Mouse (Mus musculus) kidney, adult 9 months (tissue): Measurements from ENCODE around the gene Tex22.

Experiments
- DNase-seq: peaks from one replicate; pipeline ENCODE4 v3.0.0; 2022

Tex22 gene

GRCm38 (mm10) chr12:113061606-113062005 lies 12.7 kb upstream of the Tex22 start:
- DNase-seq, result no peak

- no peak for DNase-seq
Observed at GRCm38 (mm10) chr12:113062201-113062600, 12.1 kb upstream of the Tex22 start.

DNA sequence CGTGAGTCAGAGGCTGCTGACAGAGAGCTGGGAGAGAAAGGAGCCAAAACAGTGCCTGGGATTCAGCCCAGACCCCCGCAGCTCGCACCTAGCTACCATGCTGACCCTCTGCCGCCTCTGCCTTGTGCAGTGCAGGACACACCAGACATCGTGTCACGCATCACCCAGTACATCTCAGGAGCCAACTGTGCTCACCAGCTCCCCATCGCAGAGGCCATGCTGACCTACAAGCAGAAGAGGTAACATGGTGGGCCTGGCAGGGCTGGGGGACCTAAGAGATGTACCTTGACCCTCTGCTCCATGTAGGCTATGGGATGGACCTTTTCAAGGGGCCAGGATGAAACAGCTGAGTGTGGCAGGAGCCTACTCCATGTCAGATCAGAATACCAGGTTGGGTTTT lies 10.6 kb upstream of the Tex22 start:
- DNase-seq, result no peak

GRCm38 (mm10) chr12:113068002-113068401 lies 6.3 kb upstream of the Tex22 start:
- DNase-seq, result no peak

DNA sequence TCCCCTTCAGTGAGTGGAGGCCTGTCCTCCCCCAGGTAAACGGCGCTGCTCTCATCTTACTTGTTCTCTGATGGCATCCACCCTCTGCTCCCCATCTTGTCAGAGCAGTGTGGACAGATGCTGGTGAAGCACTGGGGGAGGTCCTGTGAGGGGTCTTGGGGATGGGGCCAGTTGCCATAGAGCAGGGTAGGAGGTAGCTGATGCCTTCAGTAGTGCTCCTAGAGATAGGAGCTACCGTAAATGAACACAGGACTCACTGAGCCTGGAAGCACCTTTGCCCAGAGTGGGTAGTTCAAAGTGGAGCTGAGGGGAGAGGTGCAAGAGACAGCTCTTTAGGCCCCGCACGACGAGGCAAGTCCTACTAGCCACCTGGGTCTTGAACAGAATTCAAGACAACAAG lies 4.9 kb upstream of the Tex22 start:
- DNase-seq, result no peak

DNA sequence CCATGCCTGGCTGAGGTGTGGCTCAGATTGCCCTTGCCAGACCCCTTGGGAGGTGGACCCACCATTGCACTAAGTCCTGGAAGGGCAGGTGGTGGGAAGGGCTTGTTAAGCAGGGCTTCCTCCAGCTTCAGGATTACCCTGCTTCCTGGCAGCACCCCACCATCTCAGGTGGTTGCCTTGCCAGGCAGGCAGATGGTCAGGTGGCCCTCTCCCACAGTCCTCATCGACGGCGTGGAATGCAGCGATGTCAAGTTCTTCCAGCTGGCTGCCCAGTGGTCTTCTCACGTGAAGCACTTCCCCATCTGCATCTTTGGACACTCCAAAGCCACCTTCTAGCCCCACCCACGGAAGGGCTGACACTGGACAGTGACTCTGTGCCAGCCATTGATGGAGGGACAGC lies 3.0 kb upstream of the Tex22 start:
- DNase-seq, result no peak

GRCm38 (mm10) chr12:113071827-113072226 lies 2.5 kb upstream of the Tex22 start:
- DNase-seq, result no peak

DNA sequence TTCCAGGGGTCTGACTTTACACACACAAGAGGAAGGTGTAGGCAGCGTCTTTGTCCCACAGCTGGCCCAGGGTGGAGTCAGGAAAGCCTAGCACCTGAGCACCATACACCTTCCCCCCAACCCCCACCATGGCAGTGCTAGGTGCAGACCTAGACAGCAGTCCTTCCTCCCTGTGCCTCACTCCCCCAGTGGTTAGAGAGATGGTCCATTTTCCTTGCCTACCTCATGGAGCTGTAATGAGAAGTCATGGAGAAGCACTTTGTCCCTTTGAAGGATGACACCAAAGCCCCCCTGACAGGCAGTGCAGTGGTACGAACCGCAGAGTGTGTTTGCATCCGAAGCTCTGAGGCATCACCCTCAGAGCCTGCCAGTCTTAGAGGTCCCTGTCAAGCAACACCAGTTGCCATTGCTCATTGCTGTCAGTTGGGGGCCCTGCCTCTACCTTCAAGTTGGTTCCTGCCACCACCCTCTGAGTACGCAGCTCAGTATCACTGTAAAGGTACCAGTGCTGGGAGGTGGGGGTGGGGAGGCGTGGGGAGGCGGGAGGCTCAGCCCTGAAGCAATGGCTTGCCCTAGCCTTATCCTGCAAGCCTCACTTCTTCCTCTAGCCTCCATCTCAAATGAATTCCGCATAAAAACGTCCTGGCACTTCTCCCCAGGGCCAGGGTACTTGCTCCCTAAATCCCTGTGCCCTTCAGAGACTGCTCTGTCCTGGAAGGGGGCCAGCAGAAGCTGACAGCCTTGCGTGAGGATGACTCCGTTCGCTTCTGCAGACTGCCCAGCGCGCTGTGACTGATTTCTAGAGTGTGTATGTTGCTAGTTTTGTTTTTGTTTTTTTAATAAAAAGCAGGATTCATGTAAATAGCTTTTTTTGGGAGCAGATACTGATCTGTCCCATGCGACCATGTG lies 628 bp upstream of the Tex22 start:
- DNase-seq, result peak; percentile 27

DNA sequence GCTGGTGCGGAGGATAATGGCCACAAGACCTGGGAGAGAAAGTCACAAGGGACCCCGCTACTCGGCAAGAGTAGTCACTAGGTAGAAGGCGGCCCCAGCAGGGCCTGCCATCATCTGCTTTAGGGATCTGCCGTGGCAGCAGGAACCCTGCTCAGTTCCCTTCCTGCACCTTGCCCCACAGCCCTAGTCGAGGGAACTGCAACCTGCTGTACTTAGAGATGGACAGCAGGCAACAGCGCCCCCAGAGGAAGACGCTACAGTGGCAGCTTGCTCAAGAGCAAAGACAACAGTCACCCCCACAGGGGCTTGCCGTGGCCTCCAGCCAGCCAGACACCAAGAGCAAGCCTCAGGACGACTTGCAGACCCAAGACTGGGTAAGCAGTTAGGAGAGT lies 757 bp downstream of the Tex22 start:
- DNase-seq, result peak; percentile 91

DNA sequence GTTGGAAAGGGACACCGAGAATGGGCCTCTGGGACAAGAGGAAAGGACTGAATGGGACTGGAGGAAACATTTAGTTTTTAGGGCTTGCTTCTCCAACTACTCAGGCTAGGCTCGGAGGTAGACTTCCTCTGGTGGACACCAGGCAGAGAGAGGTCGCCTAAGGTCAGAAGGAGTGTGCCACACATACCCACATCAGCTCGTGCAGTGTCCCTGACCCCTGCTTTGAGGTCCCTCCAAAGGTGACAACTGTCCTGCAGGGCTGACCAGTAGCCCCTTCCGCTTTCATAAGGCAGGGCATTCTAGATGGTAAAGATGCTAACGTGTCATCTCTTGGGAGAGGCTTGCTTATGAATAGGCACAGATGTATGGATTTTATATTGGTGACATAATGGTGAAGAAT lies 1.2 kb downstream of the Tex22 start:
- DNase-seq, result no peak

- DNase-seq, result no peak
Observed at GRCm38 (mm10) chr12:113087276-113087675, 13.0 kb downstream of the Tex22 start.

DNA sequence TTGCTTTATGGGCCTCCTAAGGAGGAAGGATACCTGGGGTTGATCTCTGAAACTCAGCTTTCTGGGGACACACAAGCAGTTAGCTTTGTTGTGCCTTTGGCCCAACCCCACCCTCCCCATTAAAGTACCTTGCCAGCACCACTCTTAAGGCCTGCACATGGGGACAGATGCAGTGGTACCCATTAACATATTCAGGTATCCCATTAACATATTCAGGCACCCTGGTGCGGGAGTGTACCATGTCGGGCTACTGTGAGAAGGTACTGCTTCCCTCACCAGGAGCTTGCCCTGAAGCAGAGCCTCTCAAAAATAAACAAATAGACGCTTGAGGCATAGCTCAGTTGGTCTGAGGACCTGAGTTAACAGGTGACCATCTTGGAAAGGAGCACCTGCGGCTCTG lies 13.7 kb downstream of the Tex22 start:
- no peak for DNase-seq

- DNase-seq, result no peak
Observed at GRCm38 (mm10) chr12:113089107-113089506, 14.8 kb downstream of the Tex22 start.

- DNase-seq, result peak; percentile 58
Observed at GRCm38 (mm10) chr12:113090053-113090452, 15.8 kb downstream of the Tex22 start.

GRCm38 (mm10) chr12:113097040-113097439 lies 22.7 kb downstream of the Tex22 start:
- no peak for DNase-seq

GRCm38 (mm10) chr12:113097749-113098281 lies 23.5 kb downstream of the Tex22 start, which contains the start of gene Mta1:
Mta1 (plus strand) TSS chr12:113098278.
- peak; percentile 26 for DNase-seq

GRCm38 (mm10) chr12:113098530-113099151 lies 24.3 kb downstream of the Tex22 start:
- no peak for DNase-seq

DNA sequence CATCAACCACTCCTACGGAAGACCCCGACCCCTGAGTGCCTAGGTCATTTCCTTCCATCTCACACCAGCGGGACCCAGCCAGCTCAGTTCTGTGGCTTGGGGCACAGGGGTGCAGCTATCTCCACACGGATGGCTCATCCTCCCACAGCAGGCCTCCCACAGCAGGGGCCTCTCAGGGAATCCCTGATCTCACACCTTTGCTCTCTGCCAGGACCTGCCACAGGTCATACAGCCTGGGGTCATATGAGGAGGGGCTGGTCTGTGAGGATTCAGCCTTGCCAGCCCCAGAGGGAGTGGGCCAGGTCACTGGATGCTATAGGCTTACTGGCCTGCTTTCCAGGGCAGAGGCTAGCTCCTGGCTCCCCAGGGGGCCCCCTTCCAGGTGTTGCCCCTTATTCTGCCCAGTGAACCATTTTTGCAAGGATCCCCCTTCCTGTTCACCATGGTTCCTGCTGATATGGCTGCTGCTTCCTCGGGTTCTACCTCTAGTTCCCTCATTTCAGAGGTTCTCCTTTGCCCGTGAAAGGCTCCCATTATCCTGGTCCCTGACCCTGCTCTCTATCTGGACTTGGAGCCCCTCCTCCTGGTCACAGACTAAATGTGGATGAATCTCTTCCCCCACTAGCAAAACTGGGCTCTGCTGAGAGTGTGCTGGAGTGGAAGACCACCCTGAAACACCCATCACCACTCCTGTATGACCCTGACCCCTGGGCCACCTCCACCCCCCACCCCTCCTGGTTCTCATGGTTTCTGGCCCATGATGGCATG lies 25.4 kb downstream of the Tex22 start:
- no peak for DNase-seq

DNA sequence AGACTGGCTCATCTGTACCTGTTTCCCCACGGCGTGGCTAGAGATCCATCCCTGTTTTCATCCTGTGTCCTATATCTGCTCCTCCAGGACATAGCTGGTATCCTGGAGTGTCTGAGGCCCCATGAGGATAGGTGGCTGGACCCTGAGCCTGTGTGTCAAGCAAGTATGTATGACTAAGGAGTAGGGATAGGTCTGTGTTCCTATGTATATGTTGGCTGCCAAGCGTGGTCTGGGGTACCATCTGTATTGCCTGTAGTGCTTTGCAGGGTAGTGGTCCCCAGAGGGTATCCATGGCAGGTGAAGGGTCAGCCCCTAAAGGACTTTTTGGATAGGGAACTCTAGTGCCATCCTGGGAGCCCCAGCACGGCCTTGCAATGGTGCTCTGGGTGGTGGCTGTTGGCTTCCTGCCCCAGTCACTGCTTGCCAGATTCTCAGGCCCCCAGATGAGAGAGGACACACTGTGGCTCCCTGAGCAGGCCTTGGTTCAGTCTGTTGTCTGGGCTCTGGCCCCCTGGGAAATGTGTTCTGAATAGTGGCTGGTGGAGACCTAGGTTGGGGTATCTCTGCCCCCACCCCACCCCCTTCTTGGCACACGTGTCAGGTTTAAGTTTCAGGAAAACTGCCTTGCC lies 26.3 kb downstream of the Tex22 start:
- no peak for DNase-seq

GRCm38 (mm10) chr12:113101251-113101960 lies 27.1 kb downstream of the Tex22 start:
- DNase-seq, result no peak

- DNase-seq, result peak; percentile 56
Observed at GRCm38 (mm10) chr12:113102461-113102860, 28.2 kb downstream of the Tex22 start.

GRCm38 (mm10) chr12:113103846-113104451 lies 29.6 kb downstream of the Tex22 start:
- peak; percentile 45 for DNase-seq
